Mouse (Mus musculus) forebrain, embryonic 13.5 days (tissue): ENCODE data around the gene Sez6l. TPM values are rescaled to one million over a fixed set of nuclear protein-coding genes. Genes with fewer than 3 reads are reported as not detected.

Source experiments
- ATAC-seq: fragments of 200-750 bp; cut with Nextera tagmentation; 2 replicates; pipeline ENCODE4 v1.8.0; 2017
- H3K27ac ChIP-seq: fragments of 300-500 bp; sonication (generic); 2 replicates; pipeline ENCODE4 v1.5.1; 2015; ENCODE audit warnings: inconsistent platforms, mild to moderate bottlenecking, moderate library complexity
- H3K27me3 ChIP-seq: fragments of 300-500 bp; sonication (generic); 2 replicates; pipeline ENCODE4 v1.6.1; 2015; ENCODE audit warnings: mild to moderate bottlenecking, inconsistent platforms
- H3K36me3 ChIP-seq: fragments of 300-500 bp; sonication (generic); 2 replicates; pipeline ENCODE4 v1.6.1; 2015; ENCODE audit warnings: mild to moderate bottlenecking, inconsistent platforms; ENCODE audit not compliant: poor library complexity, severe bottlenecking
- H3K4me1 ChIP-seq: fragments of 300-500 bp; sonication (generic); 2 replicates; pipeline ENCODE4 v1.6.1; 2015; ENCODE audit warnings: inconsistent platforms
- H3K4me2 ChIP-seq: fragments of 300-500 bp; sonication (generic); 2 replicates; pipeline ENCODE4 v1.6.1; 2015; ENCODE audit warnings: inconsistent platforms, mild to moderate bottlenecking, moderate library complexity
- H3K4me3 ChIP-seq: fragments of 300-500 bp; sonication (generic); 2 replicates; pipeline ENCODE4 v1.5.1; 2015; ENCODE audit warnings: mild to moderate bottlenecking, inconsistent platforms
- H3K9ac ChIP-seq: fragments of 300-500 bp; sonication (generic); 2 replicates; pipeline ENCODE4 v1.6.1; 2015; ENCODE audit warnings: mild to moderate bottlenecking, inconsistent platforms
- H3K9me3 ChIP-seq: fragments of 300-500 bp; sonication (generic); replicated peaks from 2 replicates; pipeline ENCODE4 v1.6.1; 2016; ENCODE audit warnings: inconsistent platforms
- WGBS: fragments of 180-500 bp; shearing (Covaris S2); methylation state at CpG from one replicate; pipeline ENCODE4 v1.1.7; 2015; 5-methylcytosine and 5-hydroxymethylcytosine counted together
- polyA plus RNA-seq: library from polyadenylated mRNA; unstranded; fragments of >200 nt; fragmentation: Nextera tagmentation; extraction: Ambion mirVana; gene quantifications from 2 replicates; pipeline ENCODE4 v1.2.1, GENCODE M21; 2015

Gene Sez6l
- polyA plus RNA-seq, result 22.5 and 24.0 TPM in 2 replicates

GRCm38 (mm10) chr5:112576993-112577670, at the start of gene Sez6l:
Sez6l (minus strand) TSS chr5:112577185.
- WGBS, result 1% methylated on average over 47 of the region's 50 CpGs
- H3K9ac ChIP-seq, result peak within 1 kb of the TSS; percentile 89
- peaks cover 30% of the 10 kb centered on the region for H3K27me3 ChIP-seq
- peak within 1 kb of the TSS; percentile 63 for H3K4me3 ChIP-seq
- peak; percentile 72 for ATAC-seq
- H3K9me3 ChIP-seq, result no peaks in the 10 kb centered on the region
- peak within 1 kb of the TSS; percentile 89 for H3K27ac ChIP-seq
- peak within 1 kb of the TSS; percentile 83 for H3K4me2 ChIP-seq
- peaks cover 56% of the 10 kb centered on the region for H3K4me1 ChIP-seq
- H3K36me3 ChIP-seq, result no peaks in the 10 kb centered on the region

GRCm38 (mm10) chr5:112625555-112626160, 48.7 kb upstream of the Sez6l start:
- ATAC-seq, result peak; percentile 27; the same call in 1 of the 2 replicates
- H3K4me2 ChIP-seq, result peak overlapping the region; percentile 28
- 0 out of 2 replicates have a peak overlapping the region, but pooled peaks have one; percentile 23 for H3K9ac ChIP-seq
- H3K4me1 ChIP-seq, result peaks cover 37% of the 10 kb centered on the region
- 39% methylated on average over 31 of the region's 31 CpGs for WGBS
- no peak overlapping the region for H3K27ac ChIP-seq
- no peaks in the 10 kb centered on the region for H3K27me3 ChIP-seq
- H3K4me3 ChIP-seq, result no peak overlapping the region
- no peaks in the 10 kb centered on the region for H3K36me3 ChIP-seq
- no peaks in the 10 kb centered on the region for H3K9me3 ChIP-seq

DNA sequence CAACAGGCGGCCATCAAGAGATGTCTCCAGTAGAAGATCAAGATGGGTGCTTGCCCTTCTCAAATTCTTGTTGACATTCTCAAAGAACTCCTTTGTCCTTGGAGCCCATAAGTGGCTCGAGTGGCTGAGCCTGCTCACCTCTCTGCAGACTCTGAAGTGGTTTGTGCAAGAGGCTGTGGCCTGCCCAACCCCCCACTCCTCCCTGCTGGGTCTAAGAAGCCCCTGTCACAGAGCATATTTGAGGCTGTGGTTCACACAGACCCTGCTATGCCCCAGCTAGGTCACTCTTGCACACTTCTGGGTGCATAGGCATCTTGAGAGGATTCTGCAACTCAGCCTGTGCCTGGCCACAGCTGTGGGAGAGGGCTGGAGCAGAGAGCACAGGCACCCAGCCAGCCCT, 46.0 kb upstream of the Sez6l start:
- no peak overlapping the region for H3K9ac ChIP-seq
- 29% methylated on average over 2 of the region's 2 CpGs for whole genome bisulfite sequencing

GRCm38 (mm10) chr5:112620256-112620655, 43.3 kb upstream of the Sez6l start:
- Histone ChIP-seq H3K4me3 (no peak overlapping the region), H3K27ac (no peak overlapping the region), H3K4me1 (peaks cover 19% of the 10 kb centered on the region), H3K36me3 (no peaks in the 10 kb centered on the region), H3K9ac (no peak overlapping the region), H3K27me3 (no peaks in the 10 kb centered on the region), H3K4me2 (no peak overlapping the region), H3K9me3 (no peaks in the 10 kb centered on the region)
- WGBS, result 59% methylated on average over 3 of the region's 3 CpGs
- no peak for ATAC-seq

More for the DNA sequence above, 46.0 kb upstream of the Sez6l start:
- Histone ChIP-seq H3K4me1 (peaks cover 29% of the 10 kb centered on the region), H3K36me3 (no peaks in the 10 kb centered on the region), H3K9me3 (no peaks in the 10 kb centered on the region), H3K4me2 (no peak overlapping the region), H3K27me3 (no peaks in the 10 kb centered on the region), H3K27ac (no peak overlapping the region), H3K4me3 (no peak overlapping the region)
- no peak for ATAC-seq

DNA sequence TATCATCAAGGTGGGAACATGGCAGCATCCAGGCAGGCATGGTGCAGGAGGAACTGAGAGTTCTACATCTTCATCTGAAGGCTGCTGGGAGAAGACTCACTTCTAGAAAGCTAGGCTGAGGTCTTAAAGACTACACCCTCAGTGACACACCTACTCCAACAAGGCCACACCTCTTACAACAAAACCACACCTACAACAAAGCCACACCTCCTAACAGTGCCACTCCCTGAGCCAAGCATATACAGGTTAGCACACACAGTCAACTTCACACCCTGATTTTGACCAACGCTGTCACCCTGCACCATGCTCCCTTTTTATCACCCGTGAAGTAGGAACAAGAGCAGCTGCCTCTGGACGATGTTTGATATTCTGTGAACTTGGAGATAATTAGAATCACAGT, 42.4 kb upstream of the Sez6l start:
- WGBS, result 88% methylated on average over 3 of the region's 3 CpGs
- Histone ChIP-seq H3K27me3 (no peaks in the 10 kb centered on the region), H3K4me1 (peaks cover 19% of the 10 kb centered on the region), H3K4me2 (no peak overlapping the region), H3K9ac (no peak overlapping the region), H3K4me3 (no peak overlapping the region), H3K36me3 (no peaks in the 10 kb centered on the region), H3K27ac (no peak overlapping the region), H3K9me3 (no peaks in the 10 kb centered on the region)
- no peak for ATAC-seq

DNA sequence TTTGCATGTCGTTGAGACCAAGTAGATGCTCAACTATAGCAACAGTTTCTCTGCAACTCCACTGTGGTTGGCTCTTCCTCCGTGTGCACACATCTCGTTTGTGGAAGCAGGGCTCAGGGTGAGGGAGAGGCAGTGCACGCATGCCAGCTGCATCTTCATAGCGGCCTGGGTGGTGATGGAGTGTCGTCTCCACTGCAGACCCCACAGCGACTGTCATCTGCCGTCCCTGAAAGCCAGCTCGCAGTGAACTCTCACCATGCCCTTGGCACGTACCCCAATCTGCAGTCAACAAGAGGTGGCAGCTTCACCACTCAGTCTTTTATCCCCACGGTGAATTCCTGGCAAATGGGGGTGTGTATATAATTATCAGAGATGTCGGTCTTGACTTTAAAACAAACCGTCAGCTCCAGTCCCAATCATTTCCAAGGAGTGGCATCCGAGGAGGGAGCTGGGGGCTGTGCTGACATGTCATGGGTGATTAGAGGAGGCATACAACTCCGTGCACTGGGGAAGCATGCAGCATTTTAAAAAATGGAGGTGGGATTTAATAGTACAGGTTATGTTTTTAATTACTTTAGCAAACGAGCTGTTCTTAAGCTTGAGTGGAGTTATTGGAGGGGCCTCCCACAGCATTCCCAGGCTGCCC, 40.7 kb upstream of the Sez6l start:
- no peaks in the 10 kb centered on the region for H3K27me3 ChIP-seq
- no peak overlapping the region for H3K4me2 ChIP-seq
- no peaks in the 10 kb centered on the region for H3K9me3 ChIP-seq
- no peak overlapping the region for H3K4me3 ChIP-seq
- ATAC-seq, result 0 out of 2 replicates have a peak, but pooled peaks have one; percentile 13
- H3K36me3 ChIP-seq, result no peaks in the 10 kb centered on the region
- WGBS, result 61% methylated on average over 16 of the region's 16 CpGs
- no peak overlapping the region for H3K27ac ChIP-seq
- H3K4me1 ChIP-seq, result peaks cover 11% of the 10 kb centered on the region
- H3K9ac ChIP-seq, result no peak overlapping the region

- Histone ChIP-seq H3K4me2 (no peak overlapping the region), H3K27ac (no peak overlapping the region), H3K36me3 (no peaks in the 10 kb centered on the region), H3K27me3 (no peaks in the 10 kb centered on the region), H3K4me3 (no peak overlapping the region), H3K4me1 (peaks cover 11% of the 10 kb centered on the region), H3K9ac (no peak overlapping the region), H3K9me3 (no peaks in the 10 kb centered on the region)
- WGBS, result 16% methylated on average over 7 of the region's 7 CpGs
- ATAC-seq, result no peak
These were observed 39.1 kb upstream of the Sez6l start for GRCm38 (mm10) chr5:112615946-112616617.

- H3K4me1 ChIP-seq, result peaks cover 51% of the 10 kb centered on the region
- no peak overlapping the region for H3K4me2 ChIP-seq
- ATAC-seq, result no peak
- H3K4me3 ChIP-seq, result no peak overlapping the region
- no peak overlapping the region for H3K9ac ChIP-seq
- no peaks in the 10 kb centered on the region for H3K9me3 ChIP-seq
- WGBS, result 45% methylated on average over 9 of the region's 9 CpGs
- H3K27me3 ChIP-seq, result no peaks in the 10 kb centered on the region
- H3K36me3 ChIP-seq, result no peaks in the 10 kb centered on the region
- peak overlapping the region; percentile 32 for H3K27ac ChIP-seq
These were observed 31.0 kb upstream of the Sez6l start for GRCm38 (mm10) chr5:112607867-112608516.

GRCm38 (mm10) chr5:112607119-112607518, 30.1 kb upstream of the Sez6l start:
- ATAC-seq, result no peak
- H3K4me2 ChIP-seq, result no peak overlapping the region
- peaks cover 51% of the 10 kb centered on the region for H3K4me1 ChIP-seq
- peak overlapping the region; percentile 32; the same call in 1 of the 2 replicates for H3K27ac ChIP-seq
- no peak overlapping the region for H3K9ac ChIP-seq
- no peaks in the 10 kb centered on the region for H3K9me3 ChIP-seq
- H3K4me3 ChIP-seq, result no peak overlapping the region
- no peaks in the 10 kb centered on the region for H3K27me3 ChIP-seq
- H3K36me3 ChIP-seq, result no peaks in the 10 kb centered on the region
- WGBS, result 53% methylated on average over 2 of the region's 2 CpGs

- Histone ChIP-seq H3K9ac (no peak overlapping the region), H3K9me3 (no peaks in the 10 kb centered on the region), H3K27me3 (no peaks in the 10 kb centered on the region), H3K27ac (no peak overlapping the region), H3K4me3 (no peak overlapping the region), H3K4me2 (no peak overlapping the region), H3K4me1 (peaks cover 56% of the 10 kb centered on the region), H3K36me3 (no peaks in the 10 kb centered on the region)
- 87% methylated on average over 14 of the region's 14 CpGs for WGBS
- no peak for ATAC-seq
These were observed 28.4 kb upstream of the Sez6l start for GRCm38 (mm10) chr5:112605371-112605770.

- WGBS, result 67% methylated on average over 1 of the region's 1 CpGs
- H3K9me3 ChIP-seq, result no peaks in the 10 kb centered on the region
- 0 out of 2 replicates have a peak overlapping the region, but pooled peaks have one; percentile 1 for H3K27ac ChIP-seq
- H3K4me2 ChIP-seq, result no peak overlapping the region
- H3K36me3 ChIP-seq, result no peaks in the 10 kb centered on the region
- no peaks in the 10 kb centered on the region for H3K27me3 ChIP-seq
- peaks cover 67% of the 10 kb centered on the region for H3K4me1 ChIP-seq
- no peak overlapping the region for H3K9ac ChIP-seq
- no peak for ATAC-seq
- no peak overlapping the region for H3K4me3 ChIP-seq
These were observed 27.3 kb upstream of the Sez6l start for GRCm38 (mm10) chr5:112604251-112604650.
